Mouse (Mus musculus) lung, adult 2 months (tissue): ENCODE results near the gene C2cd4d. TPM values are rescaled to one million over a fixed set of nuclear protein-coding genes. Genes with fewer than 3 reads are reported as not detected.
A peak's percentile ranks its signal among the peaks of the same experiment; 100 is the strongest.

Experiments
- DNase-seq: peaks from one replicate; pipeline ENCODE4 v3.0.0; 2022
- H3K4me1 ChIP-seq: fragments of 200-500 bp; 2 replicates; pipeline ENCODE4 v1.6.1; 2011; ENCODE audit warnings: low read length; ENCODE audit not compliant: control insufficient read depth, insufficient read depth
- H3K4me3 ChIP-seq: fragments of 200-500 bp; replicated peaks from 2 replicates; pipeline ENCODE3; 2011; ENCODE audit warnings: low read depth, mild to moderate bottlenecking, control low read depth, low read length; ENCODE audit errors: extremely low read depth
- CTCF ChIP-seq: fragments of 200-500 bp; IDR thresholded peaks from 2 replicates; pipeline ENCODE4 v1.5.1; 2011; ENCODE audit warnings: mild to moderate bottlenecking, low read length, control low read depth; ENCODE audit not compliant: insufficient read depth
- POLR2A ChIP-seq: fragments of 200-500 bp; IDR thresholded peaks from 2 replicates; pipeline ENCODE4 v1.6.1; 2011; ENCODE audit warnings: low read depth, mild to moderate bottlenecking, control low read depth, low read length, borderline replicate concordance; ENCODE audit errors: extremely low read depth
- WGBS: fragments of 180-500 bp; shearing (Covaris S2); methylation state at CpG from one replicate; pipeline ENCODE4 v1.1.7; 2018; 5-methylcytosine and 5-hydroxymethylcytosine counted together
- polyA plus RNA-seq: library from polyadenylated mRNA; depleted of rRNA; stranded (reverse); fragments of >200 nt; gene quantifications from 2 replicates; pipeline ENCODE4 v1.2.3, GENCODE M21; 2012

C2cd4d gene
- polyA plus RNA-seq, 1 experiment = 0.37 TPM

GRCm38 (mm10) chr3:94363291-94364153 is 1.3 kb downstream of the C2cd4d start:
- peak; percentile 37 for DNase-seq
- 8% methylated on average over 97 of the region's 97 CpGs for WGBS
- Histone ChIP-seq H3K4me3 (peak overlapping the region; percentile 5), H3K4me1 (no peaks in the 10 kb centered on the region)
- no peak for TF ChIP-seq POLR2A
- TF ChIP-seq CTCF = no peak

- no peak for DNase-seq
- TF ChIP-seq CTCF = no peak
- no peak for TF ChIP-seq POLR2A
- H3K4me1 ChIP-seq = no peaks in the 10 kb centered on the region
- WGBS = 8% methylated on average over 23 of the region's 23 CpGs
- H3K4me3 ChIP-seq = no peak overlapping the region
These were observed 1.9 kb downstream of the C2cd4d start for GRCm38 (mm10) chr3:94364154-94364526.

- WGBS = 16% methylated on average over 3 of the region's 3 CpGs
- TF ChIP-seq POLR2A (no peak), CTCF (peak; percentile 91)
- DNase-seq = peak; percentile 72
- Histone ChIP-seq H3K4me3 (no peak overlapping the region), H3K4me1 (0 out of 2 replicates have a peak, but pooled peaks cover 2% of the 10 kb centered on the region)
These were observed 4.5 kb downstream of the C2cd4d start for GRCm38 (mm10) chr3:94366761-94367160.

- H3K4me3 ChIP-seq = no peak overlapping the region
- TF ChIP-seq POLR2A (no peak), CTCF (no peak)
- WGBS = 74% methylated on average over 6 of the region's 6 CpGs
- H3K4me1 ChIP-seq = peaks cover 6% of the 10 kb centered on the region; the same call in 1 of the 2 replicates
- DNase-seq = no peak
These were observed 5.3 kb downstream of the C2cd4d start for GRCm38 (mm10) chr3:94367511-94367910.

- TF ChIP-seq CTCF (no peak), POLR2A (no peak)
- no peak for DNase-seq
- WGBS = 53% methylated on average over 6 of the region's 6 CpGs
- H3K4me3 ChIP-seq = no peak overlapping the region
- H3K4me1 ChIP-seq = peaks cover 6% of the 10 kb centered on the region; the same call in 1 of the 2 replicates
These were observed 6.4 kb downstream of the C2cd4d start for GRCm38 (mm10) chr3:94368631-94369030.

- TF ChIP-seq POLR2A (no peak), CTCF (no peak)
- WGBS = 49% methylated on average over 2 of the region's 2 CpGs
- Histone ChIP-seq H3K4me3 (no peak overlapping the region), H3K4me1 (peaks cover 6% of the 10 kb centered on the region; the same call in 1 of the 2 replicates)
- no peak for DNase-seq
These were observed 7.5 kb downstream of the C2cd4d start for GRCm38 (mm10) chr3:94369709-94370108.

GRCm38 (mm10) chr3:94371637-94372036 is 9.4 kb downstream of the C2cd4d start:
- H3K4me3 ChIP-seq = no peak overlapping the region
- WGBS = 10% methylated on average over 11 of the region's 11 CpGs
- peaks cover 6% of the 10 kb centered on the region; the same call in 1 of the 2 replicates for H3K4me1 ChIP-seq
- TF ChIP-seq POLR2A (no peak), CTCF (no peak)
- DNase-seq = peak; percentile 81

- H3K4me1 ChIP-seq = peaks cover 6% of the 10 kb centered on the region; the same call in 1 of the 2 replicates
- TF ChIP-seq POLR2A (no peak), CTCF (no peak)
- 4% methylated on average over 3 of the region's 3 CpGs for WGBS
- H3K4me3 ChIP-seq = no peak overlapping the region
- DNase-seq = no peak
These were observed 9.8 kb downstream of the C2cd4d start for GRCm38 (mm10) chr3:94372038-94372437.

GRCm38 (mm10) chr3:94372641-94373040 is 10.4 kb downstream of the C2cd4d start, which contains the start of gene Rorc:
Gene Rorc, plus strand, starts transcription at chr3:94372794.
- Histone ChIP-seq H3K4me3 (peak within 1 kb of the TSS; percentile 61), H3K4me1 (peaks cover 6% of the 10 kb centered on the region; the same call in 1 of the 2 replicates)
- DNase-seq = peak; percentile 57
- WGBS = 30% methylated on average over 5 of the region's 5 CpGs
- TF ChIP-seq CTCF = no peak
- peak; percentile 37; the same call in 1 of the 2 replicates for TF ChIP-seq POLR2A

GRCm38 (mm10) chr3:94373090-94373489 is 10.9 kb downstream of the C2cd4d start:
- H3K4me1 ChIP-seq = peaks cover 6% of the 10 kb centered on the region; the same call in 1 of the 2 replicates
- TF ChIP-seq POLR2A = no peak
- TF ChIP-seq CTCF = no peak
- DNase-seq = no peak
- H3K4me3 ChIP-seq = peak overlapping the region; percentile 61
- 9% methylated on average over 10 of the region's 10 CpGs for WGBS

- WGBS = 5% methylated on average over 5 of the region's 5 CpGs
- Histone ChIP-seq H3K4me1 (peaks cover 6% of the 10 kb centered on the region; the same call in 1 of the 2 replicates), H3K4me3 (no peak overlapping the region)
- DNase-seq = no peak
- no peak for TF ChIP-seq CTCF
- TF ChIP-seq POLR2A = no peak
These were observed 11.4 kb downstream of the C2cd4d start for GRCm38 (mm10) chr3:94373597-94374011.
